Mouse (Mus musculus) forebrain, embryonic 15.5 days (tissue): Measurements from ENCODE around the gene Nt5c1a. TPM values are rescaled to one million over a fixed set of nuclear protein-coding genes. Genes with fewer than 3 reads are reported as not detected.

ENCODE experiments used
- ATAC-seq: fragments of 200-750 bp; cut with Nextera tagmentation; replicated peaks from 2 replicates; pipeline ENCODE4 v1.8.0; 2017; ENCODE audit warnings: mild to moderate bottlenecking, moderate TSS enrichment, moderate library complexity
- H3K27ac ChIP-seq: fragments of 300-500 bp; sonication (generic); replicated peaks from 2 replicates; pipeline ENCODE4 v1.5.1; 2015; ENCODE audit warnings: mild to moderate bottlenecking, inconsistent platforms
- H3K27me3 ChIP-seq: fragments of 300-500 bp; sonication (generic); 2 replicates; pipeline ENCODE4 v1.6.1; 2015; ENCODE audit warnings: inconsistent platforms
- H3K36me3 ChIP-seq: fragments of 300-500 bp; sonication (generic); 2 replicates; pipeline ENCODE4 v1.6.1; 2015; ENCODE audit warnings: mild to moderate bottlenecking, inconsistent platforms
- H3K4me1 ChIP-seq: fragments of 300-500 bp; sonication (generic); 2 replicates; pipeline ENCODE4 v1.6.1; 2015; ENCODE audit warnings: inconsistent platforms
- H3K4me2 ChIP-seq: fragments of 300-500 bp; sonication (generic); replicated peaks from 2 replicates; pipeline ENCODE4 v1.6.1; 2015; ENCODE audit warnings: mild to moderate bottlenecking, inconsistent platforms
- H3K4me3 ChIP-seq: fragments of 300-500 bp; sonication (generic); 2 replicates; pipeline ENCODE4 v1.5.1; 2015; ENCODE audit warnings: mild to moderate bottlenecking, inconsistent platforms
- H3K9ac ChIP-seq: fragments of 300-500 bp; sonication (generic); replicated peaks from 2 replicates; pipeline ENCODE4 v1.6.1; 2015; ENCODE audit warnings: mild to moderate bottlenecking, inconsistent platforms
- H3K9me3 ChIP-seq: fragments of 300-500 bp; sonication (generic); 2 replicates; pipeline ENCODE4 v1.6.1; 2016; ENCODE audit warnings: inconsistent platforms
- WGBS: fragments of 180-500 bp; shearing (Covaris S2); methylation state at CpG from one replicate; pipeline ENCODE4 v1.1.7; 2015; ENCODE audit warnings: mixed read lengths; 5-methylcytosine and 5-hydroxymethylcytosine counted together
- polyA plus RNA-seq: library from polyadenylated mRNA; unstranded; fragments of >200 nt; fragmentation: Nextera tagmentation; extraction: Ambion mirVana; gene quantifications from 2 replicates; pipeline ENCODE4 v1.2.1, GENCODE M21; 2015

Nt5c1a gene
- polyA plus RNA-seq, 1 experiment from 2014 or later, result not detected

DNA sequence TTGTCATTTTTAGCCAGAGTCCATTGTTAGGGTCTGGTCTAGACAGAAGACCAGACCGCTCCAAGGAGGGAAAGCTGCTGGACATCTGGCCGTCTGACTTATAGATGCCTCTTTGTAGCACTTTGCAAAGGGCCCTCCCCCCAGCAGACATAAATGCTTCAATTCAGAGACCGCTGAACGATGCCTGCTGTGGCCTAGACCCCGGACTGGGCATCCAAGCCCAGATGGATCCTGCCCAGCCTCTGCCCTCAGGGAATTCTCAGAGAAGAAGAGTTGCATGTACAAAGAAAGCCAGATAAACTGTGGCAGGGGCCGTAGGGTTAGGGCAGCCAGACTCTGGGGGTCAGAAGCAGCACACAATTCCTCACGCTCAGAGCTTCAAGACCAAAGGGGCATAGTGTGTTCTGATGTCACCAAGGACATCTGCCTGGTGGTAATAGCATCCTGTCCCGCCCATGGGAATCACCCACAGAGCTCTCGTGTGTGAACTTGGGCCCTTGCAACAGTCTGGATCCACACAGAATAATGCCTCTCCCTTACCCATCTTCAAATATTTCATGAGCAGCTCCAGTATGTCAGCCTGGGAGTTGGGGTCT lies 34.6 kb downstream of the Nt5c1a start:
- H3K9ac ChIP-seq, result no peak overlapping the region
- no peaks in the 10 kb centered on the region for H3K9me3 ChIP-seq
- H3K27me3 ChIP-seq, result peaks cover 46% of the 10 kb centered on the region; the same call in 1 of the 2 replicates
- no peaks in the 10 kb centered on the region for H3K36me3 ChIP-seq
- peaks cover 16% of the 10 kb centered on the region for H3K4me1 ChIP-seq
- no peak for ATAC-seq
- H3K27ac ChIP-seq, result no peak overlapping the region
- 72% methylated on average over 9 of the region's 9 CpGs for WGBS
- H3K4me3 ChIP-seq, result no peak overlapping the region
- H3K4me2 ChIP-seq, result no peak overlapping the region

DNA sequence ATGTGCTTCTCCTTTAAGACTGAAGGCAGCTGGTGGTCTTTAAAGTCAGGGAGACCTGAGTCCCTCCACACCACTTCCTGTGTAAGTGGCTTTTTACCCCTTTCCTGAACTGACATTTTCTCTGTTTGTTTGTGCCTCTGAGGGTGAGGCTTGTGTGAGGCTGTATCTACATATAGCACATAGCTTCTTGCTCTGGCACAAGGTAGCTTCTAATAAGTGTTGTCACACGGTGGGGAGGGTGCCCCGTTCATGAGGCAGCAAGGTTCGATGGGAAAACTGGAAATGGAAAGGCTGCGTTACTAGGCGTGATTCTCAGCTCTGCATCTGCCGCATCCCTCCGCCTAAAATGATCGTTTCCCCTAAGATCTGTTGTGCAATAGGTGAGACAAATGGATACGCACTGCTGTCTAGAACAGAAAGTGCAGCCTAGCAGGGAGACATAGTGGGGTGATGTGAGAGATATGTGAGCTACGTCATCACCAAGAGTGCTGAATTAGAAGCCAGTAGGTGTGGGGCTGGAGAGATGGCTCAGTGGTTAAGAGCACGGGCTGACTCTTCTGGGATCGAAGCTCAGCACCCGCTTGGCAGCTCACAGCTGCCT lies 35.2 kb downstream of the Nt5c1a start:
- no peaks in the 10 kb centered on the region for H3K9me3 ChIP-seq
- no peak for ATAC-seq
- no peak overlapping the region for H3K9ac ChIP-seq
- no peak overlapping the region for H3K27ac ChIP-seq
- peaks cover 16% of the 10 kb centered on the region for H3K4me1 ChIP-seq
- no peak overlapping the region for H3K4me3 ChIP-seq
- WGBS, result 84% methylated on average over 13 of the region's 13 CpGs
- peaks cover 46% of the 10 kb centered on the region; the same call in 1 of the 2 replicates for H3K27me3 ChIP-seq
- H3K36me3 ChIP-seq, result no peaks in the 10 kb centered on the region
- H3K4me2 ChIP-seq, result no peak overlapping the region

DNA sequence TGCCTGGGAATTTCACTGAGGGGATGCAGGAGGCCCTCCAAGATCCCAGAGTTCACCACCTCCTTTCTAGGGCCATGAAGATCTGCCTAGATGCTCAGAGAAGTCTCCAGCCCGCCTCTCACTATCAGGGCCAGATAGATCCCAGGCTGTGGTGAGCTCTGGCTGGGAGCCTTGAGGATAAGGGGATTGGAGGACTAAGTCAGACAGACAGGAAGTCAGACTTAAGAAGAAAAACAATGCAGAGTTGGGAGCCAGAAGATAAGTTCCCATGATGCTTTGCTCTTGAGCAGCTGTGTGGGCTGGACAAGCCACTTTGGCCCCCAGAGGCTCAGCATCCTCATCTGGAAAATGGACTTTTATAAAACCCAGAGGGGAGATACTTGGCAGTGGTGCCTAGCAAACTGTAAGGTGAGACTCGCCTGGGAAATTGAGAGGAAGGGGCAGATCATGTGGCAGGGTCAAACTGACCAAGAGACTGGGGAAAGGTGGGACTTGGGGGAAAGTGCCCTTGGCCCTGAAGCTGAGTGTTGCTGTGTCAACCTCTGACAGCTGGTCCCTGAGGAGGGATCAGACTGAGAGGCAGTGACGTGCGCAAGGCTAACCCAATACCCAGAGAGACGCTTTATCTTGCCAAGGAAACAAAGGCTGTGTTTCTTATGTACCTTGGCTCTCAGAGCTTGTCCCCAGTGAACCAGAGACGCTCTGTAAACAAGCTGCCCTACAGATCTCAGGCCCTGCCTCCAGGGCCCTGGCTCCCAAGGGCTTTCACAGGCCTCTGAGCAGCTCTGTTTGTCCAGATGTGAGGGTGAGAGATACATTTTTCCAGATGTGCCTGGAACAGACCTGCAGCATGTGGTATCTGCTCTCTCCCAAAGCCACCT lies 36.3 kb downstream of the Nt5c1a start:
- ATAC-seq, result no peak
- Histone ChIP-seq H3K4me3 (no peak overlapping the region), H3K27me3 (peaks cover 41% of the 10 kb centered on the region; the same call in 1 of the 2 replicates), H3K9ac (no peak overlapping the region), H3K27ac (no peak overlapping the region), H3K4me2 (no peak overlapping the region), H3K36me3 (no peaks in the 10 kb centered on the region), H3K9me3 (no peaks in the 10 kb centered on the region), H3K4me1 (peaks cover 16% of the 10 kb centered on the region)
- WGBS, result 67% methylated on average over 6 of the region's 6 CpGs

DNA sequence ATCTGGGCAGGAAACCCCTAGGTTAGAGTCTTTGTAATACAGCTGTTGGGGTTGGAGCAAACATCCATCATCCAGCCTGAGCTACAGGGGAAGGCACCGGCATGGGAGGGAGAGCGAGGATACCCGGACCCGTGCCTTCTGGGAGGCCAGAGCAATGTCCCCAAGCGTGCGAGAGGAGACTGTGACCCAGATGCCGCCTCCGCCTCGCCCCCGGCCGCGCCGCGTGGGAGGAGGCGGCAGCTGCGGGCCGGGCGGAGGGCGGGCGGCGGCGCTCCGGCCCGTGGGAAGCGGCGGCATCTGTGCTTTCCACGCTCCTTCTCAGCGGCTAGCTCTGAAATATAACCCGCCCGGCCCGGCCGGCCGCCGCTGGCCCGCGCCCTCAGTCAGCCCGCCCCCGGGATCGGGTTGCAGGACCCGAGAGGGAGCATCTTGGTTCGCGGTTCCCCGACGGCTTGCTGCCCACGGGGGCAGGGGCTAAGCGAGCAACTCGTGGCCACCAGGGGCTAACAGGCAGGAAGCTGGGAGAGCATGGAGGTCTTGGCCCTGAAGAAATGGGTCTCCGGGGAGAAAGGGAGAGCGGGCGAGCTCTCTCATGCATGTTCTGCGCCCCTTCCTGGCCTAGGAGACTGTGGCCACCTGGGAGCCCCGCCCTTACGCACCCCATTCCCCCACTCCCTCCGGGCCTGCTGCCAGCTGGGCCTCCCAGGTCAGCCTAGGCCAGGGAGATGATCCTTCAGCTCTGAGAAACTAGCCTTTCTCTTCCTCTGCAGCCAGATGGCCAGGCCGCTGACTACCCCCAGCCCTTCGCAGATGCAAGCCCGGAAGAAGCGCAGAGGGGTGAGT lies 38.3 kb downstream of the Nt5c1a start:
- Histone ChIP-seq H3K9me3 (no peaks in the 10 kb centered on the region), H3K27ac (no peak overlapping the region), H3K4me1 (peaks cover 9% of the 10 kb centered on the region), H3K36me3 (no peaks in the 10 kb centered on the region), H3K27me3 (peaks cover 26% of the 10 kb centered on the region; the same call in 1 of the 2 replicates), H3K4me3 (peak overlapping the region; percentile 29), H3K4me2 (peak overlapping the region; percentile 42), H3K9ac (peak overlapping the region; percentile 38)
- 8% methylated on average over 56 of the region's 58 CpGs for WGBS
- ATAC-seq, result no peak

DNA sequence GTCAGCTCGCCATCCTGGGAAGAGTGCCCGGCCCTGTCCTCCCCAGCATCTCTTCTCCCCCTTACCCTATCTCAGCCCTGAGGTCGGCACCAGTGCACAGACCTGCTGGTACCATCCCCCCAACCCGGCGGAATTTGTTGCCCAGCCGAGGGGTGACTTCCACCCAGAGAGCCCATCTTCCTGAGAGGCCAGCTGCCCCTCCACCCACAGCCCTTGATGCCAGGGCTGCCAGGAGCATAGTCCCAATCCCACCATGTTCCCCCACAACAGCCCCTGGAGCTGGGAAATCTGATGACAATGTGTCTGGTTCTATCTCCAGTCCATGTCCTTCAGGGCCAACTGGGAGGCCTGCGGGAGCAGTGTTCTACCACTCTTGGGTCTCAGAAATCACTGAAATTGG lies 44.9 kb downstream of the Nt5c1a start:
- no peaks in the 10 kb centered on the region for H3K4me1 ChIP-seq
- no peaks in the 10 kb centered on the region for H3K9me3 ChIP-seq
- no peak overlapping the region for H3K4me2 ChIP-seq
- ATAC-seq, result no peak
- no peak overlapping the region for H3K9ac ChIP-seq
- no peak overlapping the region for H3K4me3 ChIP-seq
- no peak overlapping the region for H3K27ac ChIP-seq
- no peaks in the 10 kb centered on the region for H3K36me3 ChIP-seq
- no peaks in the 10 kb centered on the region for H3K27me3 ChIP-seq
- WGBS, result 95% methylated on average over 7 of the region's 7 CpGs

DNA sequence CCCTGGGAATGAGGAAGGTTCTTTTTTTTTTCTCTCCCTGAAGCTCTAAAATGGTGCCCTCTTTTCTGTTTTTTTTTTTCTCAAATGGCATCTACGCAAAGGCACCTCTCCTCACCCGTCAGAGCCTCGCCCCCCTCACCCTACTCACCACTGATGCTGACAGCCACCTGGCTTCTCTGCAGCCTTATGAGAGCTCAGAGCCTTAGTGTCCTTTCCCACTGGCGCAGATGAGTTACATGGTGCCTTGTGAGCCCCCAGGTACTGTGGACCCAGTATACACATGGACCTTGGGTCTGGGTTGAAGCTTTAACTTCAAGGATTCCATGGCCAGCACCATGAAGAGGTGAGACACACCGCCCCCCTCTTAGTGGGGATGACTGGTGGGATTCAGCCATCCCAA lies 45.3 kb downstream of the Nt5c1a start:
- Histone ChIP-seq H3K9me3 (no peaks in the 10 kb centered on the region), H3K4me1 (no peaks in the 10 kb centered on the region), H3K27me3 (no peaks in the 10 kb centered on the region), H3K9ac (no peak overlapping the region), H3K4me2 (no peak overlapping the region), H3K36me3 (no peaks in the 10 kb centered on the region), H3K4me3 (no peak overlapping the region), H3K27ac (no peak overlapping the region)
- no peak for ATAC-seq
- 92% methylated on average over 5 of the region's 5 CpGs for WGBS

DNA sequence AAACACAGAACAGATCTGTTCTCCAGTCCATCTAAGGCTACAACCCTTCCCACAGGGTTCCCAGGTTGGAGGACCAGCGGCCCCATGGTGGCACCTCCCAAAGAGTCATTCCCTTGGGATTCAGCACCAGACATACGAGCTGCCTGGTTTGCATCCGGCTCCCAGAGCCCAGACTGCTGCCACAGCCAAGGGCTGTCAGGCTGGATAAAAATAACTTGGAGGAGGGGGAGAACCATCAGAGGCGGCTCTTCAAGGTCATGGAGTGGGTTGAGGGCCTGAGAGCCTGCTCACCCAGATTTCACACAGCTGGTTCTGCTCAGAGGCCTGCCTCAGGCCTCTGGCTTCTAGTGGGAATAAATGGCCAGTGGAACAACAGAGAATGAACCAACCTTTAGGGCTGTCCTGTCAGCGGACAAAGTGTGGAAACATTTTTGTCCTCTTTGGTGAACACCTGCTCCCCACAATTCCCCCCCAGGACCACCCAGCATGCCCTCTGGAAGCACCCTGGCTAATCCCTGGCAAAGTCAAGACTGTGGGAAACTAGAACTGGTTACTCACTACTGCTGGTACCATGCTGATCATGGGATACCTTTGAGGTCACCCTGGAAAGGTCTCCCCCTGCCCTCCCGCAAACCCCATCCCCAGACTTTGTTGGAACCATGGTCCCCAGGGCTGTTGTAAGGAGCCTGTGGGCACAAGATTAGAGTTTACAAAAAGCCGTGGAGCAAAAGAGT lies 46.0 kb downstream of the Nt5c1a start:
- no peaks in the 10 kb centered on the region for H3K9me3 ChIP-seq
- no peak overlapping the region for H3K27ac ChIP-seq
- H3K4me2 ChIP-seq, result no peak overlapping the region
- 73% methylated on average over 7 of the region's 7 CpGs for WGBS
- no peaks in the 10 kb centered on the region for H3K4me1 ChIP-seq
- H3K9ac ChIP-seq, result no peak overlapping the region
- no peak overlapping the region for H3K4me3 ChIP-seq
- H3K27me3 ChIP-seq, result no peaks in the 10 kb centered on the region
- H3K36me3 ChIP-seq, result no peaks in the 10 kb centered on the region
- no peak for ATAC-seq

DNA sequence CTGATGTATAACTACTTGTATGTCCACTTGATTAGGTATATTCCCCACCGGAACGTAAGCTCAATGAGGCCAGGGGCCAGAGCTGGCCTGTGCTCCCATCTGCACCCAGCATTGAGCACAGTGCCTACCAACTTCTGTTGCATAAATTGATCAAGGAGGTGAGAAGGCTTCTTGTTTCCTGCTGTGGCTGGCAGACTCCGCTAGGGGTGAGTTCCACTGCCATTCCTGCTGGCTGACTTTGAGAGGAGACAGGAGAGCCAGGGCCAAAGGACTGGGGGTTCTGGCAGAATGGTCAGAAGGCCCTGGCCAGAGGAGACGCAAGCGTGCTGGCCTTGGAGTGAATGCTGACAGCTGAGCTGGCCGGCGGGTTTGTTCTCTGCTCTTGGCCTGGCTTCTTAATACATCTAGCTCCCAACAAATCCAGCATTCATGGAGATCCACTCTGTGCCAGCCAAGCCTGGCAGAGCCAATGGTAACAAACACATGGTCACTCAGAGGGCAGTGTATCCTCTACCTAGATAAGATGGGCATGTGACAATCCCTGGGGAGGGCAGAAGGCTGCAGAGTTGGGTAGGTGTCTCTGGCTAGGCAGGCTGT lies 47.8 kb downstream of the Nt5c1a start:
- no peak overlapping the region for H3K9ac ChIP-seq
- no peaks in the 10 kb centered on the region for H3K4me1 ChIP-seq
- ATAC-seq, result no peak
- no peaks in the 10 kb centered on the region for H3K36me3 ChIP-seq
- no peak overlapping the region for H3K4me3 ChIP-seq
- no peaks in the 10 kb centered on the region for H3K27me3 ChIP-seq
- no peak overlapping the region for H3K27ac ChIP-seq
- 79% methylated on average over 7 of the region's 7 CpGs for WGBS
- no peaks in the 10 kb centered on the region for H3K9me3 ChIP-seq
- H3K4me2 ChIP-seq, result no peak overlapping the region

DNA sequence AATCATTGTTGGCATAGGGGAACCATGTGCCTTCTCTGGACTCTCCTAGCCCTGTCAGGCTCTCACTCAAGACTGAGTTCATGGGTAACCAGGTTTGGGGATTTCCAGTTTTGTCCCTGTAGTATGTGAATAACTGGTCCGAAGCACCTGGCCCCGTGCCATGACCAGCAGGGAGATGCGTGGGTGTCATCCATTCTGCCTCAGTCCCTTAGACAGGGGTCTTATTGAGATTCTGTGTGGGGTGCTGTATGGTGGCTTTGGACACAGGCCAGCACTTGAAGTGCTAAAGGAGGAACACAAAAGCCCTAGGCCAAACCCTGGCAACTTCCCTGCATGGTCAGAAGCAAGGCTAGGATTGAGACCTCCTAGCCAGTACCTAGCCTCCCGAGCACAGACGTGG lies 50.9 kb downstream of the Nt5c1a start:
- 64% methylated on average over 5 of the region's 5 CpGs for WGBS
- Histone ChIP-seq H3K9me3 (no peaks in the 10 kb centered on the region), H3K4me1 (no peaks in the 10 kb centered on the region), H3K4me3 (no peak overlapping the region), H3K27ac (no peak overlapping the region), H3K9ac (no peak overlapping the region), H3K27me3 (no peaks in the 10 kb centered on the region), H3K36me3 (no peaks in the 10 kb centered on the region), H3K4me2 (no peak overlapping the region)
- no peak for ATAC-seq

DNA sequence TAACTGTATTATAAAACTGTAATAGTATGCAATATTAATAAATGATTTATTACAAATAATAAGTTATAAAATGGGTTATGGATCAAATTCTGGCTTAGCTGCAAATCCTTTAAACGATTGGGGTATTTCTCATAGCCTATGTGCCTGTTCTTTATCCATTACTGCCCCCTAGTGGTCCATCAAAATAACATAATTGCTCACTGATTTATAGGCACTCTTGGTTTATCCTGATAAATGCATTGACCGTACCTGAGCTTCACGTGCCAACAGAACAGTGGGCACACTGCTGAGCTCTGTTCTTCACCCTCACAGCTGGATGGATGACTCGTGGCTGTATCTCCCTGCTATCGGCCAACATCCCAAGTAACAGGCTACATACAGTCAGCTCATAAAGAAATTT lies 53.3 kb downstream of the Nt5c1a start:
- no peak overlapping the region for H3K4me2 ChIP-seq
- no peaks in the 10 kb centered on the region for H3K9me3 ChIP-seq
- no peaks in the 10 kb centered on the region for H3K4me1 ChIP-seq
- H3K27me3 ChIP-seq, result no peaks in the 10 kb centered on the region
- H3K36me3 ChIP-seq, result no peaks in the 10 kb centered on the region
- no peak overlapping the region for H3K27ac ChIP-seq
- H3K9ac ChIP-seq, result no peak overlapping the region
- ATAC-seq, result peak; percentile 57; the same call in 1 of the 2 replicates
- H3K4me3 ChIP-seq, result no peak overlapping the region
- WGBS, result 16% methylated on average over 5 of the region's 5 CpGs
